Mouse (Mus musculus) neural tube, postnatal 0 days (tissue): ENCODE measurements around the gene Mypn. TPM values are rescaled to one million over a fixed set of nuclear protein-coding genes. Genes with fewer than 3 reads are reported as not detected.

ENCODE experiments used
- polyA plus RNA-seq: library from polyadenylated mRNA; unstranded; fragments of >200 nt; fragmentation: Nextera tagmentation; extraction: Ambion mirVana; gene quantifications from 2 replicates; pipeline ENCODE4 v1.2.1, GENCODE M21; 2015

The Mypn gene
- 1.3 and 1.5 TPM in 2 replicates for polyA plus RNA-seq

GRCm38 (mm10) chr10:63203728-63204127, at the start of gene Mypn:
Gene Mypn (minus strand): TSS chr10:63203952.

GRCm38 (mm10) chr10:63243493-63244054, 39.8 kb upstream of the Mypn start, which contains the start of gene Herc4:
Gene Herc4 (plus strand): TSS chr10:63243810.

GRCm38 (mm10) chr10:63099521-63099920, 104.2 kb downstream of the Mypn start, which contains the start of gene Atoh7:
Gene Atoh7 (plus strand): TSS chr10:63099651.

Other genes starting within 250 kb of the Mypn start
- 62.1 and 64.2 TPM in 2 replicates for gene Rufy2, start 223.7 kb downstream of the Mypn start, polyA plus RNA-seq
- gene Hnrnph3, start 179.7 kb downstream of the Mypn start, polyA plus RNA-seq: 61.6 and 68.6 TPM in 2 replicates
- 0.54 and 0.66 TPM in 2 replicates for gene Pbld2, start 179.6 kb downstream of the Mypn start, polyA plus RNA-seq
- gene Pbld1, start 143.8 kb downstream of the Mypn start, polyA plus RNA-seq: 0.61 and 0.80 TPM in 2 replicates
- gene Atoh7, start 104.3 kb downstream of the Mypn start, polyA plus RNA-seq: 4.4 and 4.9 TPM in 2 replicates
- 18.0 and 18.2 TPM in 2 replicates for gene Herc4, start 39.9 kb upstream of the Mypn start, polyA plus RNA-seq
- 4.3 and 4.5 TPM in 2 replicates for gene Sirt1, start 177.8 kb upstream of the Mypn start, polyA plus RNA-seq
- gene Dnajc12, start 178.5 kb upstream of the Mypn start, polyA plus RNA-seq: 22.2 and 29.2 TPM in 2 replicates
- gene Gm7075, start 217.8 kb upstream of the Mypn start, polyA plus RNA-seq: not detected in 2 replicates
- gene Ctnna3, start 226.1 kb upstream of the Mypn start, polyA plus RNA-seq: 7.5 and 8.7 TPM in 2 replicates